ENCODE assay signal across 8 mouse cellular contexts in the genomic region with DNA sequence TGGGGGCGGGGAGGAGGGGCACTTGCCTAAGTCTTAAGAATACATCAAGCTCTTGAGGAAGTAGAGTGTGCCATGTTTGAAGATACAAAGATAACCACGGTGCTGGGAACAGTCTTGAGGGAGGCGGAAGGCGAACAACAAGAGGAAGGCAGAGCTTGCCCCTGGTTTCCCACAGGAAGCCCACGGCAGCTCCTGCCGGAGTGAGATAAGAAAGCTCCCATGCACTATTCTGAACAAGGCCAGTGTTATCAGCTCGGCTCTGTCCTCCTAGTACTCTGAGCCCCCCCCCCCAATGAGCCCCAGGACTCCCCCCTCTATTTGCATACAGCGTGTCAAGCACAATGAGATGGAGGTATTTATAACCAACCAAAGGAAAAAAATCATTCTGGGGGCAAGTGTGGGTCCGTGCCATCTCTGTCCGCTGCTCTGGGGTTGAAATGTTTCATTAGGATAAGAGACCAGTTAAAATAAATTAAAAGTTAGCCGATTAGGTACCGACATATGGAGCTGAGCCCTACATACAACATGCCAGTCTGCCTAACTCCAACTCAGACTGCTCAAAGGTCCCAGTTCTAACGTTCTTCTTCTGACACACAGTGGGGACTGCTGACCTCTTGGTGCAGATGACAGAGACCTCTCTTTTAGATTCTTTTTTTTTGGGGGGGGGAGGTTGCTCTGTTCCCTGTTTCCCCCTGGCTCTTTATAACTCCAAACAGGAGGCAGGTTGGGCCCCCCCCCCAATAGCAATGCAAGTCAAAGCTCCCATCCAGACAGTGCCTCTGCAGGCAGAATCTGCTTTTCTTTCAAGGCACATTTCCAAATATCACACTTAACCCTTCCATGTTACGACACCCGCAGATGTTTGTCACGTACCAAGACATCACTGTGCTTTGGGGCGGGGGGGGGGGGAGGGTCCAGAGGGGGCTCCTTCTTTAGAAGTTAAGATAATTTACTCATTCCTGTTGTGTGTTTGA.
DNase-seq lines count a peak whose midpoint lies in the region; ATAC-seq lines count a peak whose summit lies in the region.

No protein-coding gene starts in this region.

- ATAC-seq in heart, embryonic 12.5 days (ENCODE audit: insufficient number of reproducible peaks, low FRiP score) = peak; percentile 92
- peak; percentile 48; the same call in 1 of the 2 replicates for ATAC-seq in midbrain, embryonic 15.5 days (replicated peaks)
- ATAC-seq in forebrain, embryonic 14.5 days = no peak

- H3K4me3 ChIP-seq in heart, embryonic 12.5 days = peak overlapping the region; percentile 9; the same call in 1 of the 2 replicates
- no peak overlapping the region for H3K4me3 ChIP-seq in midbrain, embryonic 15.5 days
- H3K4me3 ChIP-seq in forebrain, embryonic 14.5 days (ENCODE audit: low read depth, low read length) = no peak overlapping the region

- WGBS in heart, embryonic 12.5 days = 15% methylated on average over 17 of the region's 17 CpGs
- WGBS in midbrain, embryonic 15.5 days = 62% methylated on average over 17 of the region's 17 CpGs
- WGBS in forebrain, embryonic 14.5 days = 74% methylated on average over 17 of the region's 17 CpGs

- peak; percentile 54 for DNase-seq in gastrocnemius, postnatal 25 days
- DNase-seq in gastrocnemius, postnatal 10 days = no peak
- peak; percentile 66 to 80 for DNase-seq in kidney, postnatal 36 days
- no peak for DNase-seq in MN1 (ENCODE audit: low spot score)
- DNase-seq in cerebellum, postnatal 25 days = no peak
- no peak for DNase-seq in forebrain, embryonic 14.5 days (ENCODE audit: low spot score)

- H3K27me3 ChIP-seq in heart, embryonic 12.5 days (replicated peaks) = no peaks in the 10 kb centered on the region
- H3K27me3 ChIP-seq in midbrain, embryonic 15.5 days (replicated peaks) = no peaks in the 10 kb centered on the region
- no peaks in the 10 kb centered on the region for H3K27me3 ChIP-seq in forebrain, embryonic 14.5 days (replicated peaks; ENCODE audit: control insufficient read depth, insufficient read depth, low read length)

- no peak overlapping the region for H3K9ac ChIP-seq in heart, embryonic 12.5 days
- H3K9ac ChIP-seq in midbrain, embryonic 15.5 days = no peak overlapping the region
- no peak overlapping the region for H3K9ac ChIP-seq in forebrain, embryonic 14.5 days (ENCODE audit: low read length)

- peak overlapping the region; percentile 52 for H3K27ac ChIP-seq in heart, embryonic 12.5 days (ENCODE audit: poor library complexity, severe bottlenecking)
- no peak overlapping the region for H3K27ac ChIP-seq in midbrain, embryonic 15.5 days
- no peak overlapping the region for H3K27ac ChIP-seq in forebrain, embryonic 14.5 days (ENCODE audit: low read depth, low read length)

- peaks cover 28% of the 10 kb centered on the region for H3K4me1 ChIP-seq in heart, embryonic 12.5 days (replicated peaks)
- H3K4me1 ChIP-seq in midbrain, embryonic 15.5 days = no peaks in the 10 kb centered on the region
- no peaks in the 10 kb centered on the region for H3K4me1 ChIP-seq in forebrain, embryonic 14.5 days (ENCODE audit: control insufficient read depth, insufficient read depth, low read length)

- H3K4me2 ChIP-seq in heart, embryonic 12.5 days = peak overlapping the region; percentile 59
- no peak overlapping the region for H3K4me2 ChIP-seq in midbrain, embryonic 15.5 days
- no peak overlapping the region for H3K4me2 ChIP-seq in forebrain, embryonic 14.5 days (ENCODE audit: low read length)

- peaks cover 13% of the 10 kb centered on the region for H3K36me3 ChIP-seq in heart, embryonic 12.5 days
- H3K36me3 ChIP-seq in midbrain, embryonic 15.5 days (replicated peaks) = no peaks in the 10 kb centered on the region
- H3K36me3 ChIP-seq in forebrain, embryonic 14.5 days (ENCODE audit: control insufficient read depth, insufficient read depth, low read length) = no peaks in the 10 kb centered on the region

- no peaks in the 10 kb centered on the region for H3K9me3 ChIP-seq in heart, embryonic 12.5 days (replicated peaks)
- H3K9me3 ChIP-seq in midbrain, embryonic 15.5 days = no peaks in the 10 kb centered on the region
- no peaks in the 10 kb centered on the region for H3K9me3 ChIP-seq in forebrain, embryonic 14.5 days (replicated peaks; ENCODE audit: control insufficient read depth, low read length)

Comparison
In these comparisons a context has a peak if more than half of its experiments do, and no peak if none do; other contexts are left out.
1. DNase-seq: peak in gastrocnemius, postnatal 25 days (single experiment) and kidney, postnatal 36 days (2 of 2); none in gastrocnemius, postnatal 10 days (single experiment), MN1 (single experiment), cerebellum, postnatal 25 days (0 of 2) and forebrain, embryonic 14.5 days (single experiment).